Mouse (Mus musculus) heart, adult 2 months (tissue): Measurements from ENCODE around the gene Gm5148.

Experiments used
- CTCF ChIP-seq: fragments of 200-600 bp; IDR thresholded peaks from 2 replicates; pipeline ENCODE4 v1.8.1; 2022; ENCODE audit warnings: antibody characterized with exemption, mild to moderate bottlenecking, moderate library complexity
- EP300 ChIP-seq: fragments of 200-500 bp; IDR thresholded peaks from 2 replicates; pipeline ENCODE4 v1.6.1; 2011; ENCODE audit warnings: low read depth, low read length, control low read depth; ENCODE audit not compliant: insufficient read depth
- POLR2A ChIP-seq: fragments of 200-500 bp; IDR thresholded peaks from 2 replicates; pipeline ENCODE4 v1.6.1; 2011; ENCODE audit warnings: mild to moderate bottlenecking, low read depth, low read length, control low read depth; ENCODE audit not compliant: insufficient read depth

DNA sequence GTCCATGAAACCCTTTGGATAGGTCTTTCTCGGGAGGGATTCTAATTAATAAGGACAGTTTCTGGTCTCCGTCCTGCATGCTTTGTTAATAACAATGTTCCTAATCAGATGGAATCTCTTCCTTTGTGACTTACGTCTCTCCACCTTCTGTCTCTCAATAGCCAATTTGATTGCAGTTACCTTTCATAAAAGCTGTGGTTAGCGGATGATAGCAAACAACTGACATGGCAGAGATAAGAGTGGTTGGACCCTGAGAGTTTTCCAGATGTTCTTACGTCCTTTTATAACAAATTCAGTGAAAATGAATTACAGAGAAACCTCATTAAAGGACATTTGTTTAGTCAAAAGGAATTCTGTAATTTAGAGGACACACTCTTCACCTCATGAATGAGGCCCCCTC is 37.5 kb upstream of the Gm5148 start:
- TF ChIP-seq CTCF (no peak), EP300 (no peak), POLR2A (no peak)
